Mouse (Mus musculus) heart, adult 18-20 months (tissue): ENCODE results near the gene Aqp3. TPM values are rescaled to one million over a fixed set of nuclear protein-coding genes. Genes with fewer than 3 reads are reported as not detected.
A peak's percentile ranks its signal among the peaks of the same experiment; 100 is the strongest.
"Not testable (repeated sequence)": the region's sequence is repeated elsewhere in the genome, so short reads cannot be mapped to it uniquely, and the experiment has no call there.

Experiments
- DNase-seq, 2 experiments: peaks; one replicate each; pipeline ENCODE4 v3.0.0; 2021 to 2022; ENCODE audit warnings: mixed read lengths in 1 of 2
- total RNA-seq, 2 experiments: library from RNA; stranded (reverse); gene quantifications; 2 replicates each; pipeline ENCODE4 v1.2.3; 2021

Gene Aqp3
- total RNA-seq, 2 experiments from 2014 or later, result 1.9 TPM; not detected in 1

- no peak for DNase-seq
These were observed 4.9 kb upstream of the Aqp3 start for GRCm38 (mm10) chr4:41102901-41103300.

GRCm38 (mm10) chr4:41100986-41101385 lies 3.0 kb upstream of the Aqp3 start:
- DNase-seq, result no peak

GRCm38 (mm10) chr4:41098577-41098951 lies 581 bp upstream of the Aqp3 start:
- DNase-seq, result no peak

- no peak for DNase-seq
These were observed 602 bp downstream of the Aqp3 start for GRCm38 (mm10) chr4:41097381-41097780.

DNA sequence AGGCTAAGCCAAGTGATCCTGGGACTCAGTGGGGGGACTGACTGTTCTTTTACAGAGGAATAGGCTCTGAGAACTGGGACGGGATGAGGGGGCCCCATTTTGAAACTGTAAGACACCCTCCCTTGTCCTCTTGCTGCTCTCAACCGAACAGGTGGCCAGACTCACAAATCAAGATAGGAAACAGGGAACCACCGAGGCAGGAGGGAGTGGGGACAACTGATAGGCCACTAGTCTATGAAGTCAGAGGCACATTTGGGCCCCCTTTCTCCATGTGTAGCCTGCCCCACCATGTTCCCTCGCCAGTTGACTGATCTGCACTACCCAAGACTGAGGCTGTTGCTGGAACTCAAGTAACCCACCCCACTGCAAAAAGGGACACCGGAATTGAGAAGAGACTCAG lies 1.2 kb downstream of the Aqp3 start:
- no peak for DNase-seq

DNA sequence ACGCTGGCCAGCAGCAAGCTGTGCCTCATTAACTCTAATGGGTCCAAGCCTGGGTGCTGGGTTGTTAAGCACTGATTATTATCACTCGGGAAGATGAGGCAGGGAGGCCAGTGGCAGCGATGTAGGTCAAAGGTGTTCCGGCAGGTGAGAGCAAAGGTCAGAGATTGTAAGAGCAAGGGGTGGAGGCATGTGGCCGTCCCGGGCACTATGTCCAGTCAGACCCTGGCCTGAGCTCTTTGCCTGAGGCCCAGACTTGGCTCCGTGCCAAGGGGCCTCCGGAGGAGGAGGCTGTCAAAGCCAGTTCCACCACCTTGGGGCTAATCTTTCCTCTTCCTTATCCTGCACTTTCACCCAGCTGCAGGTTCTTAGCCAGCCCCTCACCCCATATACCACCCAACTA lies 1.8 kb downstream of the Aqp3 start:
- no peak for DNase-seq

DNA sequence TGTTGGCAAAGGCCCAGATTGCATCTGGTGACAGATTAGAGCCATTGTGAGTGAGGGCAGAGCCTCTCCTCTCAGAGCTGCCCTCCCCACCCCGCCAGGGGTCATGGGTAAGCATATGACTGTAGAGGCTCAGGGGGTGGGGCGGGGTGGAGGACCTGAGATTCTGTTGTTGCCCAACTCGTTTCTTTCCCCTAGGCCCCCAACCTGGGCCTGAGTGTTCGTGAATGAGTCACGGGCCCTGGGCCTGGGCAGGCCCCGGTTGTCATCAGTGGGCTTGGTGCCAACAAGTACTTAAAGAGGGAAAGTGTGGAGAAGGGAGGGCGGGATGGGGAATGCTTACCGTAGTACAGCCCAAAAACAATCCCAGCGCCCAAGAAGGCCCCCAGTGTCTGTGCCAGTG lies 3.6 kb downstream of the Aqp3 start:
- DNase-seq, result no peak

GRCm38 (mm10) chr4:41092958-41093357 lies 5.0 kb downstream of the Aqp3 start:
- DNase-seq, result no peak

- no peak for DNase-seq
These were observed 6.6 kb downstream of the Aqp3 start for GRCm38 (mm10) chr4:41091391-41091790.

GRCm38 (mm10) chr4:41089705-41090104 lies 8.3 kb downstream of the Aqp3 start:
- no peak for DNase-seq

- DNase-seq, result no peak
These were observed 8.8 kb downstream of the Aqp3 start for GRCm38 (mm10) chr4:41089189-41089588.

- DNase-seq, result no peak
These were observed 10.3 kb downstream of the Aqp3 start for GRCm38 (mm10) chr4:41087459-41088298.

DNA sequence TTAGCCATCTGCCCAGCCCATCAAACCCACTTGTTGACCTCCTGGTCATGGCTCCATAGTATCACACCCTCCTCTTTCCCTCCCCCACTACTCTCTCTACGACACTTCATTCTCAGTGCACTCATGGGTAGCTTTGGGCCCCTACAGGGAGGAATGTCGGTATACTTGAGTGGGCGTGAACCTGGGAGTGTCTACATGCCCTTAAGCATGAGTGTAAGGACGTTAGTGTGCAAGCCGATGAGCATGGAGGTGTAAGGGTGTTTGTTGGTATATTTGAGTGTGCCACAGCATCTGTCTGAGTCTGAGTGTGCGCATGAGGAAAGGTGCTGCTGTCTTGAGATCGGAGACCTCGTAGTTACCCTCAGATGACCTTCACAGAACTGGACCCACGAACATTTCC lies 11.0 kb downstream of the Aqp3 start:
- DNase-seq, result no peak

DNA sequence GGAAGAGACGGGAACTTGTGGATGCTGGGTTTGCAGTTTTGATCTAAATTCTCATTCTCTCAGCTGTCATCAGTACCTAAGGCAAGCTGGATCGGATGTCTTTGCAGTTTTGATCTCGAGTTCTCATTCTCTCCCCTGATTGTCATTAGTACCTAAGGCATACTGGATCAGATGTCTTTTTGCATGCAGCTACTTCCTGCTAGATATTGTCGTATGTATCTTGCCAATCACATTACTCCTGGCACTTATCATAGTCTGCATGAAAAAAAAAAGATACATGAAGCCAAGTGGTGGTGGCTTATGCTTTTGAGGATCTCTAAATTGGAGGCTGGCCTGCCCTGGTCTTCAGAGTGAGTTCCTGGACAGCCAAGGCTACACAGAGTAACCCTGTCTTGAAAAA lies 13.2 kb downstream of the Aqp3 start:
- no peak for DNase-seq

- DNase-seq, result not testable (repeated sequence)
These were observed 15.2 kb downstream of the Aqp3 start for GRCm38 (mm10) chr4:41082803-41083202.

GRCm38 (mm10) chr4:41081733-41082132 lies 16.2 kb downstream of the Aqp3 start:
- DNase-seq, result no peak

- no peak for DNase-seq
These were observed 19.3 kb downstream of the Aqp3 start for GRCm38 (mm10) chr4:41078726-41079125.

DNA sequence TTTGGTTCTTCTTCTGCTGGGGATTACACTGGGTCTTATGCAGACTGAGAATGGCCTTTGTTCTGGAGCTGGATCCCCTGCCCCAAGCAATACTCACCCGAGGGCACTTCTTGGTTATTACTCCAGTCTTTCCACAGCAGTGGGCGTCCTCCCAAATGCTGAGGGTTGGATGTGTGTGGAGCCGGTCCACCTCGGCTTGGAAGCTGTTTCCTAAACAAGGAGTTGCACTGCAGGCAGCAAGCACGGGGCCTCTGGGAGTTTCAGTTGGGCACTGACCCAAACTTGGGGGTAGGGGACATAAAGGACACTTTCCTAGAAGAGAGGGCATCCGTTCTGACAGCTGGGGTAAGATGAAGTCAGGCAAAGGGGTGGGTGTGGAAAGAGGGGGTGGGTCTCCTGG lies 23.5 kb downstream of the Aqp3 start:
- peak in 1 of 2 experiments; percentile 4 for DNase-seq

GRCm38 (mm10) chr4:41073008-41073817 lies 24.8 kb downstream of the Aqp3 start:
- peak in 1 of 2 experiments; percentile 47 for DNase-seq

DNA sequence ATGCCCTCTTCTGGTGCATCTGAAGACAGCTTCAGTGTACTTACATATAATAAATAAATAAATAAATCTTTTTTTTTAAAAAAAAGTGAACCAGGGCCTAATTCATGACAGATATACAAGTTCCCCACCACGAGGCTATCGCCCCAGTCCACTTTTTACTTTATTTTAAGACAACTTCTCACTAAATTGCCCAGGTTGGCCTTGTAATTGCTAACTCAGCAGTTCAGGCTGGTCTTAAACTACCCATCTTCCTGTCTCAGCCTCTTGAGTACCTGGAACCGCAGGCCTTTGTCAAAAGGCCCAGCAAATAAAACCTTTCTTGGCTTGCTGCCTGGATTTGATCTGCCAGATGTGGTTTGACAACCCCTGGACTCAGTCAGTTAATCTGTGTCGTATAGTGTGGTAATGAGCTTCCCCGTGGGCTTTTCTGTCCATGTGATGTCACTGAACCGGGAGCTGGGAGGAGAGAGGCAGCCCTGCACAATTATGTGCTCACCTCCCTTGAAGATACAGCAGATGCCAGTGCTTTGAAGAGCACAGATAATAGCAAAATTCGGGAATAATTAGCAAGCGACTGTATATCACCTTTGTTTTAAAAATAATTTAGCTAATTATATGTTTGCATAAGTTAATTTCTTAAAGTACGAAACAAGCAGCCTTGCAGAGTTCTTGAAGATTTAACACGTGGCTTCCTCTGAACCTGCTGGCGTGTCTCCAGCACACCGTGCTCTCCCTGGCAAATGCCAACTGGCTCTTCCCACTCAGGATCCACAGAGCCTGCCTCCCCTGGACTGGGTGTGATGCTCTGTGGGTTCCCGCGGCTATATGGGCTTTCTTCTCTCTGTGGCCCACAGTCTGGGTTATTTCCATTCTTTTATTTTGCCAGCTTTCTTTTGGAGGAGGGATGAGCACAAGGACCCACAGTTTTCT lies 26.2 kb downstream of the Aqp3 start:
- DNase-seq, result no peak

DNA sequence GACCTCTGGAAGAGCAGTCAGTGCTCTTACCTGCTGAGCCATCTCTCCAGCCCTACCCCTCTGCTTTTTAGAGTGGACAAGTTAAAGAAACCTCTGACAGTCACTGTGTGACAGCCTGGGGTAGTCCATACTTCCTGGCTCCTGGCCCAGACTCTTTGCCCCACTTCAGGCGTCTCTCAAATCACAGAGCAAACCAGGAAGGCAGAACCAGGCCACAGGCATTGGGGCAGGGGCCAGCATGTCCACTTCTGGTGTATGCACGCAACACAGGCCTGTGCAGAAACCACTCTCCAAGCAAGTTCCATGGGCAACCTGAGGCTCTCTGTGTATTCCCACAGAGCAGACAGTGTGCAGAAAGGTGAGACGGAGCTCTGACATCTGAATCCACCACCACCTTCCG lies 32.8 kb downstream of the Aqp3 start:
- no peak for DNase-seq
